Mouse (Mus musculus) hindbrain, embryonic 10.5 days (tissue): ENCODE measurements around the gene Cd96. TPM values are rescaled to one million over a fixed set of nuclear protein-coding genes. Genes with fewer than 3 reads are reported as not detected.

Experiments used
- DNase-seq: peaks from one replicate; pipeline ENCODE4 v3.0.0-alpha.2; 2017; ENCODE audit warnings: low spot score
- H3K27ac ChIP-seq: fragments of 300-500 bp; sonication (generic); 2 replicates; pipeline ENCODE4 v1.5.1; 2016; ENCODE audit warnings: mild to moderate bottlenecking, moderate library complexity
- H3K27me3 ChIP-seq: fragments of 300-500 bp; sonication (generic); 2 replicates; pipeline ENCODE4 v1.6.1; 2016; ENCODE audit warnings: mild to moderate bottlenecking; ENCODE audit not compliant: poor library complexity, insufficient read depth, severe bottlenecking
- H3K36me3 ChIP-seq: fragments of 300-500 bp; sonication (generic); 2 replicates; pipeline ENCODE4 v1.6.1; 2016; ENCODE audit warnings: mild to moderate bottlenecking, moderate library complexity
- H3K4me1 ChIP-seq: fragments of 300-500 bp; sonication (generic); replicated peaks from 2 replicates; pipeline ENCODE4 v1.6.1; 2016; ENCODE audit warnings: mild to moderate bottlenecking
- H3K4me3 ChIP-seq: fragments of 300-500 bp; sonication (generic); 2 replicates; pipeline ENCODE4 v1.5.1; 2016; ENCODE audit warnings: mild to moderate bottlenecking, moderate library complexity
- H3K9me3 ChIP-seq: fragments of 300-500 bp; sonication (generic); 2 replicates; pipeline ENCODE4 v1.6.1; 2016; ENCODE audit warnings: mild to moderate bottlenecking, moderate library complexity
- WGBS: fragments of 180-500 bp; shearing (Covaris S2); methylation state at CpG from one replicate; pipeline ENCODE4 v1.1.7; 2016; 5-methylcytosine and 5-hydroxymethylcytosine counted together
- polyA plus RNA-seq: library from polyadenylated mRNA; unstranded; fragments of >200 nt; fragmentation: Nextera tagmentation; extraction: Ambion mirVana; gene quantifications from 2 replicates; pipeline ENCODE4 v1.2.1, GENCODE M21; 2016

The Cd96 gene
- polyA plus RNA-seq, 1 experiment from 2014 or later, result not detected

GRCm38 (mm10) chr16:46006261-46006660, 113.8 kb downstream of the Cd96 start:
- WGBS, result 84% methylated on average over 10 of the region's 10 CpGs
- no peaks in the 10 kb centered on the region for H3K9me3 ChIP-seq
- no peak overlapping the region for H3K4me3 ChIP-seq
- no peaks in the 10 kb centered on the region for H3K36me3 ChIP-seq
- peaks cover 10% of the 10 kb centered on the region; the same call in 1 of the 2 replicates for H3K27me3 ChIP-seq
- peaks cover 15% of the 10 kb centered on the region for H3K4me1 ChIP-seq
- DNase-seq, result no peak
- no peak overlapping the region for H3K27ac ChIP-seq

GRCm38 (mm10) chr16:46001550-46002166, 118.4 kb downstream of the Cd96 start:
- Histone ChIP-seq H3K36me3 (no peaks in the 10 kb centered on the region), H3K27ac (no peak overlapping the region), H3K4me3 (no peak overlapping the region), H3K4me1 (peaks cover 21% of the 10 kb centered on the region), H3K27me3 (peaks cover 5% of the 10 kb centered on the region; the same call in 1 of the 2 replicates), H3K9me3 (no peaks in the 10 kb centered on the region)
- 91% methylated on average over 10 of the region's 10 CpGs for WGBS
- DNase-seq, result no peak

- Histone ChIP-seq H3K4me3 (no peak overlapping the region), H3K9me3 (no peaks in the 10 kb centered on the region), H3K4me1 (peaks cover 21% of the 10 kb centered on the region), H3K27ac (no peak overlapping the region), H3K36me3 (no peaks in the 10 kb centered on the region), H3K27me3 (peaks cover 8% of the 10 kb centered on the region; the same call in 1 of the 2 replicates)
- no peak for DNase-seq
- whole genome bisulfite sequencing, result 88% methylated on average over 3 of the region's 3 CpGs
Measured at GRCm38 (mm10) chr16:46000976-46001375, 119.1 kb downstream of the Cd96 start.

GRCm38 (mm10) chr16:45999374-46000191, 120.5 kb downstream of the Cd96 start:
- H3K4me3 ChIP-seq, result no peak overlapping the region
- H3K9me3 ChIP-seq, result no peaks in the 10 kb centered on the region
- peak; percentile 38 for DNase-seq
- H3K27ac ChIP-seq, result no peak overlapping the region
- no peaks in the 10 kb centered on the region for H3K36me3 ChIP-seq
- H3K27me3 ChIP-seq, result peaks cover 4% of the 10 kb centered on the region; the same call in 1 of the 2 replicates
- H3K4me1 ChIP-seq, result peaks cover 21% of the 10 kb centered on the region
- 51% methylated on average over 10 of the region's 10 CpGs for WGBS

- Histone ChIP-seq H3K4me3 (no peak overlapping the region), H3K4me1 (peaks cover 21% of the 10 kb centered on the region), H3K27me3 (peaks cover 4% of the 10 kb centered on the region; the same call in 1 of the 2 replicates), H3K27ac (no peak overlapping the region), H3K9me3 (no peaks in the 10 kb centered on the region), H3K36me3 (no peaks in the 10 kb centered on the region)
- DNase-seq, result no peak
- 79% methylated on average over 7 of the region's 7 CpGs for WGBS
Measured at GRCm38 (mm10) chr16:45998231-45998630, 121.8 kb downstream of the Cd96 start.

- H3K27ac ChIP-seq, result no peak overlapping the region
- DNase-seq, result peak; percentile 11
- 49% methylated on average over 10 of the region's 10 CpGs for WGBS
- no peaks in the 10 kb centered on the region for H3K9me3 ChIP-seq
- no peak overlapping the region for H3K4me3 ChIP-seq
- 0 out of 2 replicates have a peak, but pooled peaks cover 2% of the 10 kb centered on the region for H3K4me1 ChIP-seq
- no peaks in the 10 kb centered on the region for H3K36me3 ChIP-seq
- no peaks in the 10 kb centered on the region for H3K27me3 ChIP-seq
Measured at GRCm38 (mm10) chr16:45990901-45991676, 129.0 kb downstream of the Cd96 start.

GRCm38 (mm10) chr16:45986236-45986635, 133.8 kb downstream of the Cd96 start:
- no peak overlapping the region for H3K4me3 ChIP-seq
- DNase-seq, result no peak
- no peaks in the 10 kb centered on the region for H3K4me1 ChIP-seq
- WGBS, result 79% methylated on average over 1 of the region's 1 CpGs
- H3K27ac ChIP-seq, result no peak overlapping the region
- H3K36me3 ChIP-seq, result no peaks in the 10 kb centered on the region
- H3K9me3 ChIP-seq, result no peaks in the 10 kb centered on the region
- H3K27me3 ChIP-seq, result no peaks in the 10 kb centered on the region

Other genes with a start within 250 kb of the Cd96 start
- 25.7 and 33.2 TPM in 2 replicates for gene Phldb2, start 166.7 kb downstream of the Cd96 start, polyA plus RNA-seq
- gene Plcxd2, start 110.0 kb downstream of the Cd96 start, polyA plus RNA-seq, result 3.0 and 3.3 TPM in 2 replicates
- 2.7 and 3.6 TPM in 2 replicates for gene Gm4737, start 34.8 kb upstream of the Cd96 start, polyA plus RNA-seq